Mouse (Mus musculus) neural tube, embryonic 14.5 days (tissue): ENCODE measurements around the gene Olfr853. TPM values are rescaled to one million over a fixed set of nuclear protein-coding genes. Genes with fewer than 3 reads are reported as not detected.

Source experiments
- ATAC-seq: fragments of 200-750 bp; cut with Nextera tagmentation; 2 replicates; pipeline ENCODE4 v1.8.0; 2017; ENCODE audit warnings: low read depth, mild to moderate bottlenecking, moderate TSS enrichment, moderate library complexity
- H3K27ac ChIP-seq: fragments of 300-500 bp; sonication (generic); 2 replicates; pipeline ENCODE4 v1.5.1; 2014; ENCODE audit warnings: low read depth, mild to moderate bottlenecking, control low read depth, low read length, moderate library complexity, mixed read lengths
- H3K27me3 ChIP-seq: fragments of 300-500 bp; sonication (generic); 2 replicates; pipeline ENCODE4 v1.6.1; 2014; ENCODE audit warnings: low read length; ENCODE audit not compliant: control insufficient read depth, insufficient read depth
- H3K36me3 ChIP-seq: fragments of 300-500 bp; sonication (generic); 2 replicates; pipeline ENCODE4 v1.6.1; 2014; ENCODE audit warnings: low read length, mixed read lengths; ENCODE audit not compliant: control insufficient read depth, insufficient read depth
- H3K4me1 ChIP-seq: fragments of 300-500 bp; sonication (generic); 2 replicates; pipeline ENCODE4 v1.6.1; 2014; ENCODE audit warnings: low read length; ENCODE audit not compliant: control insufficient read depth, insufficient read depth
- H3K4me2 ChIP-seq: fragments of 300-500 bp; sonication (generic); 2 replicates; pipeline ENCODE4 v1.6.1; 2014; ENCODE audit warnings: mild to moderate bottlenecking, low read depth, low read length, control low read depth
- H3K4me3 ChIP-seq: fragments of 300-500 bp; sonication (generic); 2 replicates; pipeline ENCODE4 v1.5.1; 2014; ENCODE audit warnings: low read depth, low read length, control low read depth, mixed read lengths
- H3K9ac ChIP-seq: fragments of 300-500 bp; sonication (generic); replicated peaks from 2 replicates; pipeline ENCODE4 v1.6.1; 2014; ENCODE audit warnings: low read depth, mild to moderate bottlenecking, control low read depth, low read length, mixed read lengths
- H3K9me3 ChIP-seq: fragments of 300-500 bp; sonication (generic); 2 replicates; pipeline ENCODE4 v1.6.1; 2016; ENCODE audit warnings: low read length; ENCODE audit not compliant: control insufficient read depth
- WGBS: fragments of 180-500 bp; shearing (Covaris S2); extraction: QIAGEN DNeasy Blood & Tissue Kit; methylation state at CpG from one replicate; pipeline ENCODE4 v1.1.7; 2014; 5-methylcytosine and 5-hydroxymethylcytosine counted together
- polyA plus RNA-seq: library from polyadenylated mRNA; unstranded; fragments of >200 nt; fragmentation: Nextera tagmentation; extraction: Ambion mirVana; gene quantifications from 2 replicates; pipeline ENCODE4 v1.2.1, GENCODE M21; 2014

Olfr853 gene
- polyA plus RNA-seq, result not detected in 2 replicates

- Histone ChIP-seq H3K9me3 (no peaks in the 10 kb centered on the region), H3K36me3 (no peaks in the 10 kb centered on the region), H3K27ac (no peak within 1 kb of the TSS), H3K9ac (no peak within 1 kb of the TSS), H3K27me3 (no peaks in the 10 kb centered on the region), H3K4me2 (no peak within 1 kb of the TSS), H3K4me3 (no peak within 1 kb of the TSS), H3K4me1 (no peaks in the 10 kb centered on the region)
- WGBS, result 83% methylated on average over 1 of the region's 1 CpGs
- ATAC-seq, result no peak
Measured at GRCm38 (mm10) chr9:19540976-19541375, at the start of gene Olfr853. Gene Olfr853, minus strand, starts transcription at chr9:19541076.

GRCm38 (mm10) chr9:19582317-19582716, 41.4 kb upstream of the Olfr853 start, which contains the start of gene Olfr855:
Gene Olfr855, plus strand, starts transcription at chr9:19582617.
- H3K4me2 ChIP-seq, result no peak within 1 kb of the TSS
- H3K36me3 ChIP-seq, result no peaks in the 10 kb centered on the region
- no peak within 1 kb of the TSS for H3K27ac ChIP-seq
- ATAC-seq, result no peak
- H3K9me3 ChIP-seq, result no peaks in the 10 kb centered on the region
- H3K9ac ChIP-seq, result no peak within 1 kb of the TSS
- no peaks in the 10 kb centered on the region for H3K27me3 ChIP-seq
- H3K4me1 ChIP-seq, result no peaks in the 10 kb centered on the region
- no peak within 1 kb of the TSS for H3K4me3 ChIP-seq

GRCm38 (mm10) chr9:19567282-19567681, 26.4 kb upstream of the Olfr853 start, which contains the start of gene Olfr854:
Gene Olfr854, minus strand, starts transcription at chr9:19567382.
- Histone ChIP-seq H3K27me3 (no peaks in the 10 kb centered on the region), H3K27ac (no peak within 1 kb of the TSS), H3K9ac (no peak within 1 kb of the TSS), H3K4me3 (no peak within 1 kb of the TSS), H3K9me3 (no peaks in the 10 kb centered on the region), H3K36me3 (no peaks in the 10 kb centered on the region), H3K4me1 (no peaks in the 10 kb centered on the region), H3K4me2 (no peak within 1 kb of the TSS)
- 71% methylated on average over 1 of the region's 1 CpGs for WGBS
- ATAC-seq, result no peak

GRCm38 (mm10) chr9:19492995-19493394, 47.9 kb downstream of the Olfr853 start, which contains the start of gene Olfr851:
Gene Olfr851, plus strand, starts transcription at chr9:19493295.
- Histone ChIP-seq H3K4me1 (no peaks in the 10 kb centered on the region), H3K9me3 (no peaks in the 10 kb centered on the region), H3K27me3 (no peaks in the 10 kb centered on the region), H3K36me3 (no peaks in the 10 kb centered on the region), H3K4me3 (no peak within 1 kb of the TSS), H3K4me2 (no peak within 1 kb of the TSS), H3K9ac (no peak within 1 kb of the TSS), H3K27ac (no peak within 1 kb of the TSS)
- ATAC-seq, result no peak

Other genes with a start within 250 kb of the Olfr853 start
- gene Olfr844, start 224.7 kb downstream of the Olfr853 start, polyA plus RNA-seq, result not detected in 2 replicates
- gene Olfr845, start 204.6 kb downstream of the Olfr853 start, polyA plus RNA-seq, result not detected in 2 replicates
- not detected in 2 replicates for gene Olfr846, start 177.1 kb downstream of the Olfr853 start, polyA plus RNA-seq
- not detected in 2 replicates for gene Olfr847, start 162.4 kb downstream of the Olfr853 start, polyA plus RNA-seq
- gene Olfr849, start 100.8 kb downstream of the Olfr853 start, polyA plus RNA-seq, result not detected in 2 replicates
- gene Olfr850, start 62.8 kb downstream of the Olfr853 start, polyA plus RNA-seq, result not detected in 2 replicates
- gene Olfr851, start 47.8 kb downstream of the Olfr853 start, polyA plus RNA-seq, result not detected in 2 replicates
- gene Olfr854, start 26.3 kb upstream of the Olfr853 start, polyA plus RNA-seq, result not detected in 2 replicates
- not detected in 2 replicates for gene Olfr855, start 41.5 kb upstream of the Olfr853 start, polyA plus RNA-seq
- gene Zfp317, start 81.0 kb upstream of the Olfr853 start, polyA plus RNA-seq, result 37.6 and 41.8 TPM in 2 replicates
- not detected in 2 replicates for gene Olfr857, start 168.4 kb upstream of the Olfr853 start, polyA plus RNA-seq
- not detected in 2 replicates for gene Olfr58, start 239.2 kb upstream of the Olfr853 start, polyA plus RNA-seq